Mouse (Mus musculus): ENCODE measurements at regions not wholly inside any gene's neighbourhood (a gene's known extent, or its start where the extent isn't known, plus 50 kb on each side); places are given as distances from the start of the nearest gene placed in this dataset.

GRCm38 (mm10) chr2:45239501-45240292 lies 122.5 kb upstream of the Zeb2 start:
- TF ChIP-seq GATA1 (IDR thresholded peaks at IDR 0.05; ENCODE audit: low read depth, low read length) = peak; percentile 97
- no peak for TF ChIP-seq CTCF (IDR thresholded peaks at IDR 0.05 in 2 of 3, conservative IDR thresholded peaks at IDR 0.05 in 1 of 3; ENCODE audit: control insufficient read depth in 1 of 3, insufficient read depth in 1 of 3, low read depth in 2 of 3, low read length in 3 of 3, poor library complexity in 1 of 3, severe bottlenecking in 1 of 3)
- TF ChIP-seq ZKSCAN1 (IDR thresholded peaks at IDR 0.05; ENCODE audit: low read depth, low read length) = peak; percentile 17; the same call in 1 of the 2 replicates
- no peak for TF ChIP-seq SMC3 (IDR thresholded peaks at IDR 0.05; ENCODE audit: low read depth, low read length)
- TF ChIP-seq JUND (IDR thresholded peaks at IDR 0.05; ENCODE audit: low read depth, low read length) = no peak
- no peak for TF ChIP-seq USF2 (IDR thresholded peaks at IDR 0.05; ENCODE audit: borderline replicate concordance in 1 of 2, insufficient read depth in 1 of 2, low read depth in 1 of 2, low read length in 2 of 2)
- TF ChIP-seq ELF1 (IDR thresholded peaks at IDR 0.05; ENCODE audit: low read depth, low read length) = peak; percentile 53; the same call in 1 of the 2 replicates
- no peak for TF ChIP-seq POLR2A (IDR thresholded peaks at IDR 0.05; ENCODE audit: control insufficient read depth in 1 of 2, insufficient read depth in 1 of 2, low read depth in 1 of 2, low read length in 2 of 2, poor library complexity in 1 of 2)
- TF ChIP-seq E2F4 (IDR thresholded peaks at IDR 0.05; ENCODE audit: borderline replicate concordance, low read depth, low read length) = no peak
- TF ChIP-seq GABPA (IDR thresholded peaks at IDR 0.05; ENCODE audit: low read depth, low read length) = no peak
